Mouse (Mus musculus) inflammation-experienced regulatory T-cells, adult 6 months (primary cell): ENCODE measurements around the gene Ikzf1. TPM values are rescaled to one million over a fixed set of nuclear protein-coding genes. Genes with fewer than 3 reads are reported as not detected.

Experiments used
- ATAC-seq: one replicate; pipeline ENCODE4 v1.8.0; 2017
- polyA plus RNA-seq, 3 experiments: library from polyadenylated mRNA; unstranded; fragments of 100-300 nt; shearing (Covaris generic); gene quantifications; one replicate each; pipeline ENCODE4 v1.2.1; 2017

Gene Ikzf1
- polyA plus RNA-seq, 3 experiments from 2014 or later = 134 to 138 (median 138) TPM

DNA sequence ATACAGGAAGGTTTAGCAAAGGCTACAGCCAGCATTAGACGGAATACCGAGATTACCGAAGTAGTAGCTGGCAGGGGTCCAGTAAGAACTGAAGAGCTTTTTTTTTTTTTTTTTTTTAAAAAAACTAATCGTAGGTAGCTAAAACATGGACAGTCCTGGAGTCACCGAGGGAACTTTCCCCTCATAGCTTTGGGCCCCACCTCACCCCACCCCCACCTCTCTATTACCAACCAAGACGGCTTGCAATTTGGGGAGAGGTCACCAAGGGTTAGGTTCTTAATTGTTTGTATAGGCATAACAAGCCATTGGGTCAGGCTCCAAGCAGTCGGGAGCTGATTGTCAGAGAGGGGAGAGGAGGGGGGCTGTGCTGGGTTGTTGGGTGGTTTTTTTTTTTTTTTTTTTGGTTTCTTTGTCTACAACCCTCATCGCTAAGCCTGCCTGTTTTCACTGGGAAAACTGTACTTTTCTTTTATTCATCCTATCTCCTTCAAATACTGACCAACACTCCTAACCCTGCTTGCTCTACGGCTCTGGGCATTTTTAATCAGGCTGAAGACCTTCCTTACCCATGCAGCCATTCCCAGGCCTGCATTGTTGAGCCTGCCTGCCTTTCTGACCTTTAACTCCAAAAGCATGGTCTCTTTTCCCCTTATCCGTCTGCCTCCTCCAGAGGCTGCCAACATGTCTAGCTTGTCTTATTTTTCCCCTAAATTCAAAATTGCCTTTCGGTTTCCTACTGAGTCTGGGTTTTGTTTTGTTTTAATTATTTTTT lies 124.8 kb downstream of the Ikzf1 start:
- no peak for ATAC-seq

DNA sequence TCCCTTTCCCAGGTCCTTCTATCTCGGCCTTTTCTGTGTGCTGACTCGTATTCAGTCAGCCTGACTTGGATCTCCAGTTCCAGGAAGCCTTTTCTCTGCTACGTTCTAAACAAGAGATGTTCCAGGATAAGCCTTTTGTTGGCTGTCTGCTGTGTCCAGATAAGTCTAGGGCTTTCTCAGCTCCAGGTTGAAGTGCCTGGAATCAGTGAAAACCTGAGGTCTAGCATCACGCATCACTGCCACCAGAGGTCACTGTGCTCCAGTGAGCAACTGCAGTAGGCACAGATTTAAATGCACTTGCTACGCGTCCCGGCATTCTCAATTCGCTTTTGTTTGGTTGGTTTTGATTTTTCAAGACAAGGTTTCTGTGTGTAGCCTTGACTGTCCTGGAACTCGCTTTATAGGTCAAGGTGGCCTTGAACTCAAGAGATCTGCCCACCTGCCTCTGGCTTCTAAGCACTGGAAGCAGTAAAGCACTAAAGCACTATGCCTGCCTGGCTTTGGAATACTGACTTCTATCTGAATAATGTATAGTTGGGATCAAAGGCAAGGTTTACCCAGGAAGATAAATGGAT lies 127.2 kb downstream of the Ikzf1 start:
- ATAC-seq = peak; percentile 32

DNA sequence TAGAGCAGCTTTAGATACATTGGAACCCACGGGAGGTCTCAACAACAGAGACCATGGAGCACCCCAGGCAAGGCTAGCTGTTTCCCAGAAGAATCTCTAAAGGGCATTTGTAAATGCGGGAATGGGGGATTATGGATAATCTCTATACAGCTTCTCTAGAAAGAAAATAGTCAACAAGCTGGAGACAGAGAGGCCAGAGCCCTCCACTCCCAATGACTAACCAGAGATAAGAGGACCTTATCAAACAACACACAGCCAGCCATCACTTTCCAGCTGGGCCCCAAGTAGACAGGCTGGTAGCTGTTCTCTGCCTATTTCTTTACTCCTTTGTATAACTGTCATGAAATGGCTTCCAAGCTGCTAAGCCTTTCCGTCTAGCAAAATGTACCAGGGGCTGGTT lies 130.9 kb downstream of the Ikzf1 start:
- ATAC-seq = no peak

DNA sequence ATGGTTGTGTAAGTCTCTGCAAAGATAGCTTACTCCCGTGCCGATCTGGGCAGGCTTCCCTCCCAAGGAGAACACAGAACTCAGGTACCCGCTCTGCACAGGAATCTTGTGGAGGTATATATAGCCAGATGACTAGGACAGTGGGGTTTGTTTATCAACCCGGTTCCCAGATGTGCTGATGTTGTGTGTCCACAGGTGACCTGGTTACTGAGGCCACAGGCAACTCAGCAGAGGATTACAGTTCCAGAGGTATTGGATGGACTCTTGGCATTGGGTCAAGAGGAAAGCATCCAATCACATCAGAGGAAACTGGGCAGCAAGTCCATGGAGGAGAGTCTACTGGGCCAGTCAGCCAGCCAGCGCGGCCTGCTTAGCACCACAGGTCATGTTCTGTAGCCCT lies 134.0 kb downstream of the Ikzf1 start:
- ATAC-seq = no peak

DNA sequence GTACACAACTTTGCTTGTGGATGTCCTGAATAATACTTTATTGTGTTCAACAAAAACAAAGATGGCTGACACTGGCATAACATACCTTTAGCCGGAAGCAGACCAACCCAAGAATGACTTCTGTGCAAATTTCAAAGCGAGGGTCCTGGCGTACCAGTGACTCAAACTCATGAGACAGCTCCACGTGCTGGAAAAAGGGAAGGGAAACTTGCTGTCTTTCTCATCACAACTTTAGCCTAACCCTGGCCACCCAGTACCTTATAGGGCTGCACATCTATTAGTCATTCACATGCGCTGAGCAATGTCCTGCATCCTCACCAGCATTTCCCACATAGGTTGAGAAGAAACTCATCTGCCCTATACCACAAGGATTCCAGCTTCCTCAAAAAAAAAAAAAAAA lies 134.4 kb downstream of the Ikzf1 start:
- ATAC-seq = no peak

DNA sequence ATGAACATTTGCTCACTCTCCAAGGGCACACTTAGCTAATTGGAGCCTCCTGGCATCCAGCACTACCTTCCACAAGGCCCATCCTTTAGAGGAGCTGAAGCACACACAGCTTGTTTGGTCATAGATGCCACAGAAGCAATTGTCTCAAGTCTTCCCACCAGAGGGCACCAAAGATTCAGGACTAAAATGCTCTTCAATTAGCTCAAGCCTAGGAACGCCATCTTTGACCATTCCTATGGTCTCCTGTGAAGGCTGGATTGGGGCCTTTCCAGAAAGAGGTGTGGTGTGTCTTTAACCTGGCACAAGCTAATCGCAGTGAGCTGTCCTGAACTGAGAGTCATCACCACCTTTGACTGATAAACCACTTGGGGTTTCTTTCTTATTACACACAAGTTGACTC lies 135.4 kb downstream of the Ikzf1 start:
- ATAC-seq = peak; percentile 82

DNA sequence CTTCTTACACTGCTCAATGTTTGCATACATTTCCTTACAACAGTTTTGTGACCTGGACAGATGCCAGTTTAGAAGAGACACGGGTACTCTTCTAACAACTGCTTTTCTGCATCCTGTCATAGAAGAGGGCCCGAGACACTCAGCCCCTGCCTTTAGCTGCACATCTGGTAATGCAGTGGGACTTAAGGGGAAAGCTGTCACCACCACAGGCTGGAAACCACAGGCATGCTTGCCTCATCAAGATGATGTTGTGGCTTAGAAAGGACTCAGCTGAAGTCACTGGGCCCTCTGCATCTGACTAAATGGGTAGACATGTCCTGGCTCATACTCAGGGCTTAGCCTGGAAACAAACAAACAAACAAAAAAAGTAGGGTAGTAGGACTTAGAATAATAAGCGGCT lies 135.9 kb downstream of the Ikzf1 start:
- ATAC-seq = peak; percentile 40

DNA sequence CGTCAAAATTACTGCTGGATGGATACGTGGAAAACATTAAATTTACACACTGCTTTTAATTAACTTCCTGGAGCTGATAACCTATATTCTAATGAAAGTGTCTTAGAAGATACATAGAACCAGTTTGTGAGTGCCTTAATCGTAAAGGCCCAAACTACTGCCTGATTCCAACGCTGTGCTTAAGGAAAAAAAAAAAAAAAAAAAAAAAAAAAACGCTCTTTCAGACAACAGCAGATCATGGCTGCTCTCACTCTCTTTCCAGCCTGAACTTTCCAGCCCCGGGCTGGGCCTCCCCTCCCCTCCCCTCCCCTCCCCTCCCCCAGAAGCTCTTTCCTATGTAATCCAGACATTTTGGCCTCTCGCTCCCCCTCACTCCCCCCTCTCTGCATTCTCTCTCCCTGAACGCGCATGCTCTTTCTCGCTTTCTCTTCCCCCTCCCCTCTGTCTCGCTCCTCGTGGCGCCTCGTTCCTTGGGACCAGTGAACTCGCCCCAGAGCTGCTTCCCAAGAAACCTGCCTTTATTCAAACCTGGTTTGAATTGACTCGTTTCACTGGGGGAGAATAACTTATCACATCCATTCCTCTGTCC lies 136.7 kb downstream of the Ikzf1 start:
- no peak for ATAC-seq

Other genes starting within 250 kb of the Ikzf1 start
- gene Spata48, start 222.9 kb upstream of the Ikzf1 start, polyA plus RNA-seq = under 1 TPM in 1 of 3 experiments, not detected in 2; 0.31 TPM
- under 1 TPM in 2 of 3 experiments, not detected in 1; 0.47 to 0.63 TPM for gene Zpbp, start 222.6 kb upstream of the Ikzf1 start, polyA plus RNA-seq
- not detected for gene 4930512M02Rik, start 57.2 kb upstream of the Ikzf1 start, polyA plus RNA-seq
- 10 to 100 TPM in 2 of 3 experiments, 1 to 10 TPM in 1; 8.4 to 75.9 (median 10.4) TPM for gene Fignl1, start 124.0 kb downstream of the Ikzf1 start, polyA plus RNA-seq
- 1 to 10 TPM in 2 of 3 experiments, under 1 TPM in 1; 0.62 to 4.9 (median 1.3) TPM for gene Ddc, start 213.1 kb downstream of the Ikzf1 start, polyA plus RNA-seq